Mouse (Mus musculus) ES-Bruce4 (cell line): ENCODE data around the gene Nomo1.

Experiments
- CTCF ChIP-seq: IDR thresholded peaks from one replicate; pipeline ENCODE4 v1.8.1; 2011; ENCODE audit warnings: low read depth, low read length
- EP300 ChIP-seq: IDR thresholded peaks from 2 replicates; pipeline ENCODE4 v1.6.1; 2011; ENCODE audit warnings: low read depth, low read length; ENCODE audit not compliant: insufficient read depth
- POLR2A ChIP-seq: IDR thresholded peaks from one replicate; pipeline ENCODE4 v1.8.1; 2011; ENCODE audit warnings: low read length; ENCODE audit not compliant: insufficient read depth

- no peak for TF ChIP-seq CTCF
- TF ChIP-seq EP300: no peak
- no peak for TF ChIP-seq POLR2A
Measured at GRCm38 (mm10) chr7:46053566-46053965, 20.1 kb downstream of the Nomo1 start.
